Mouse (Mus musculus) c-Kit-negative CD71-positive TER-119-positive erythroid progenitor cells, embryonic 14.5 days (primary cell): Measurements from ENCODE around the gene Car5b.
A peak's percentile ranks its signal among the peaks of the same experiment; 100 is the strongest.

Experiments
- DNase-seq: peaks from one replicate; pipeline ENCODE4 v3.0.0-alpha.2; 2013; ENCODE audit warnings: low read depth, low spot score

Car5b gene

GRCm38 (mm10) chrX:163958467-163958875 lies 69.3 kb downstream of the Car5b start, which contains the start of gene Zrsr2:
Gene Zrsr2 (minus strand): TSS chrX:163958661.
- DNase-seq, result peak; percentile 74

GRCm38 (mm10) chrX:163957803-163958466 lies 69.9 kb downstream of the Car5b start:
- peak; percentile 55 for DNase-seq

- no peak for DNase-seq
Observed at GRCm38 (mm10) chrX:163957381-163957780, 70.4 kb downstream of the Car5b start.

GRCm38 (mm10) chrX:163951618-163952017 lies 76.2 kb downstream of the Car5b start:
- DNase-seq, result no peak

GRCm38 (mm10) chrX:163944381-163944780 lies 83.4 kb downstream of the Car5b start:
- DNase-seq, result no peak

GRCm38 (mm10) chrX:163938587-163938986 lies 89.2 kb downstream of the Car5b start:
- no peak for DNase-seq

- no peak for DNase-seq
Observed at GRCm38 (mm10) chrX:163934731-163935130, 93.1 kb downstream of the Car5b start.

- DNase-seq, result no peak
Observed at GRCm38 (mm10) chrX:163929550-163929949, 98.2 kb downstream of the Car5b start.
